Mouse (Mus musculus) brain, embryonic 14.5 days (tissue): ENCODE data around the gene Trmt61a.

Experiments used
- CTCF ChIP-seq: fragments of 200-500 bp; IDR thresholded peaks from 2 replicates; pipeline ENCODE4 v1.5.1; 2012; ENCODE audit warnings: inconsistent platforms, mild to moderate bottlenecking, moderate library complexity, borderline replicate concordance; ENCODE audit not compliant: insufficient read depth, insufficient read length; ENCODE audit errors: extremely low read depth
- POLR2A ChIP-seq: fragments of 200-500 bp; IDR thresholded peaks from 2 replicates; pipeline ENCODE4 v1.6.1; 2012; ENCODE audit warnings: mild to moderate bottlenecking, inconsistent platforms, borderline replicate concordance; ENCODE audit not compliant: poor library complexity, insufficient read depth, insufficient read length, severe bottlenecking; ENCODE audit errors: extremely low read depth

DNA sequence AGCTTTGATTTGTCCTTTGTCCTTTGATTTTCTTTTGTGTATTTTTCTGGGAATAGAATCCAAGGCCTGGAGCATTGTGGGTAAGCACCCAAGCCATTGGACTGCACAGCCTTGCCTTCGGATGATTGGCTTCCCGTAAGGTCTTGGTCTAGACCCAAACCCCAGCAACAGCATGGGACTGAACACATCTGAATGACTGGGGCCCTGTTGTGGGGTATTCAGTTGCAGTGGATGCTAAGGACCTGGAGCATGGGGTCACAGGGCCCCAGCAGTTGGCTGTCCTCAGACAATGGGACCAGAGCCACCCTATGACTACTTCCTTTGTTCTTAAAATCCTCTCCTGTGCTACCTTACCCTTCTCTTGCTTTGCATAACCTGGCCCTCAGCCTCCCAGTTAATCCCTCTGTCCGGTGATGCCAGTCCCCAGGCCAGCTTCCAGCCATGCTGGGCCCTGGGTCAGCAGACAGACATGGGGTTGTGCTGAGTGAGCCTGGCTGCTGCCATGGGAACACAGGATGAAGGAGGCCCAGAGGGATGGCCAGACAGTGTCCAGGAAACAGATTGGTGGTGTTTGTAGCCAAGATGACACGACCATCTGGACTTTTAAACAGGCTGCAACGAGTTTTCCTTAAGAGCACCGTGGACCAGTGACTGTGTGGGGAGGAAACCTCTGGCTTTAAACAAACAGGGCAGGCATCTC lies 46.9 kb downstream of the Trmt61a start:
- no peak for TF ChIP-seq POLR2A
- no peak for TF ChIP-seq CTCF
